Mouse (Mus musculus) CH12F3 (cell line): ENCODE results near the gene Fam20c.

Experiments
- in situ Hi-C: fragments of 300-500 bp; cut with MboI; formaldehyde crosslinking; loops from 2 replicates; pipeline ENCODE4 v1.14.3; 2020; ENCODE audit warnings: low sequenced_read_pairs

The Fam20c gene

DNA sequence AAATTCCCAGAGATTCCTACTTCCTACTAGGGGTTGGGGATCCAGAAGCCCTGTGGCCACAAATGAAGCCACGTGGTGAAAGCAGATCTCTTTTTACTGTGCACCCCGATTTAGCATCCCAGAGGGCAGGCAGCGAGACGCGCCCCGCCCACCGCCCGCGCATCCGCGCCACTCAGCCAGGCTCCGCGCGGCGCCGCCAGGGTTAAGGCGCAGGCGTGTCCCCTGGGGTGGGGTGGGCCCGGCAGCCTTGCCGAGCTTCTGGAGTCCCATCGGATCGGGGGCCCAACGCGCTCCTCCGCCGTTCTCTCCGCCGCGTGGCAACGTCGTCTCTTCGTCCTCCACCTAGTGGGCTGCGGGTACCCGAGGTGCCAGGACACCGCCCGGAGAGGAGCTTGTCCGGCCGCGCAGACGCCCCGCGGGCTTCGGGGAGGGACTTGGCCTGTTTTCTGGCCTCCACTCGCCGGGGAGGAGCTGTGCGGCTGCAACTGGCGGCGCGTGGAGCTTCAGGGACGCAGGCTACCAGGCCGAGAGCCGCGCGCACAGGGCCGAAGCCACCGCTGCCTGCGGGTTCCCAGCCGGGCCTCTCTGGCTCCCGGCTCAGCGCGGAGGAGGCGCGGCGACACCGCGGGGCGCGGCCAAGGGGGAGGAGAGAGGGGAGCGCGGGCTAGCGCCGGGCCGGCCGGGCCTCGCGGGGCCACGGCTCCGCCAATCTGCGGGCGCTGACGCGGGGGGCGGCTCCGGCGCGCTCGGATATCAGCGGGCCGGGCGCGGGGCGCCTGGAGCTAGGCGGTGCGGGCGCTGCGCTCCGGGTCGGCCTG, at the start of gene Fam20c:
TSS of gene Fam20c (plus strand) at position 212 of the 818 bp plus-strand sequence.
- in situ Hi-C loops, result no loop called here

- in situ Hi-C loops, result no loop called here
These were observed 46.9 kb upstream of the Fam20c start for GRCm38 (mm10) chr5:138707367-138707766.

DNA sequence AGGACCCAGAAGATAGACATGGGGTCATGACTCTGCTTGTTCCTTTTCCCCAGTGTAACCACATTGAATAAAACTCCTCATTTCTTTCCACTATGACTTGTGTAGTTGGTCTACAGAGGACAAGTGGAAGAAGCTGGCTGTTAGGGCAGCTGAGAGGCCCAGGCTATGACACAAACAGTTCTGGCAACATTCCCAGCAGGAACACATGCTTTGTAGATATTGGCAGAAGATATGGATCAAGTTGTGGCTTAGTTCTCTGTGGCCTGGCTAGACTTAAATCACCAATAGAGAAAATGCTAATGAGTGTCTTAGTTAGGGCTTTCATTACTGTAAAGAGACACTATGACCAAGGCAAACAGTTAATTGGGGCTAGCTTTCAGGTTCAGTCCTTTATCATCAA, 45.7 kb upstream of the Fam20c start:
- in situ Hi-C loops, result no loop called here

DNA sequence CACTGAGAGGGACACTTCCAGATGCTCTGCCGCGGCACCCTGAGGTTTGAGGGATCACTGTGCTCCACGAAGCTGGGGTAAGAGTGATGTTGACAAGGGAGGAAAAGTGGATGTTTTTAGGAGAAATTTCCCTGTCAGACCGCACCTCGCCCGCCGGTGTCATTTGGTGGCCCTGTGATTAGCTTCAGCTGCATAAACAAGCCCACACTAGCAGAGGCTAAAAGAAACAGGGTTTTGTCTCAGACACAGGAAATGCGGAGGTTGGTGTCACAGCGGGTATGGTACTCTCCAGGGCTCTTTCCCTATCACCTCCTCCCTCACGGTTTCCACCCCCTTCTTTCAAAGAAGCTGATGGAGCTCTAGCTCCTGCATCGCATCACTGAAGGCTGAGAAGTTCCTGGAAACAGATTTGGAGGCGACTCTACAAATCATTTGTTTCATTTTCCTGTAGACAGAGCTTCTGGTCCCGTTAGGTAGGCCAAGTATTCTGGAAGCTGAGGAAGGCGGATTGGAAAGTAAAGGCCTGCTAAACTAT, 38.7 kb upstream of the Fam20c start:
- in situ Hi-C loops, result no loop called here

- in situ Hi-C loops, result no loop called here
These were observed 33.8 kb upstream of the Fam20c start for GRCm38 (mm10) chr5:138720329-138721190.

DNA sequence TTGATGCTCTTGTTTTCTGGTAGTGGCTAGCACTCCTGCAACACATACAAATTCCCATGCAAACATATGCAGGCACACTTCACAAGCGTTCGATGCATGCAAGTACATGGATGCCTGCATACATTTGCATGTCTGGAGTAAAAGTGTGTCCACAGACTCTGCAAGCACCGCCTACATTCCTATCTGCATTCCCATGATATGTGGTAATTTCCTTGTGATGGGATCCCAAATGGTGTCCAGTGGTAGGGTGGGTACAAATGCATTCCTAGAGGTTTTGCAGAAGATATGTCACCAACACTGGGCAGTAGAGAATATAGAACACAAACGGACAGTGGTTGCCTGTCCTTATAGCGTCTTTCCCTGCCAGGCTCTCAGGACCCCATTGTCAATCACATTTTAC, 29.9 kb upstream of the Fam20c start:
- in situ Hi-C loops, result no loop called here

DNA sequence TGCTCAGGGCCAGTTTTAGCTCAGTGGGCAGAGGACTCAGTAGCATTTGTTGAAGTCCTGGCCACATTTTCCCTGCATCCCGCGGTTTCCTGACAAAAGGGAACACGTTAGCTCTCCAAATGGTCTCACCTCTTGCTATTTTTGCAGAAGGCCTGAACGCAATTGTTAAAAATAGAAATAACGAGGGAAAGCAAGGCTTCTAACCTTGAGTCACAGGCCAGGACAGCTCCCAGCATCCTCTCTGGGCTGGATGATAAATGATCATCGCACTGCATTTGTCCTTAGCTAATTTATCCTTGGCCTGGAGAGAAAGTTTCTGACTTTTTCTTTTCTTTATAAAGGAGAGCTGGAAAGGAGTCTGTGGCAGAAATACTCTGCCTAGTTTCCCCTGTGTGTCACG, 29.2 kb upstream of the Fam20c start:
- in situ Hi-C loops, result no loop called here

- in situ Hi-C loops, result no loop called here
These were observed 23.5 kb upstream of the Fam20c start for GRCm38 (mm10) chr5:138730863-138731262.

- in situ Hi-C loops, result no loop called here
These were observed 20.9 kb upstream of the Fam20c start for GRCm38 (mm10) chr5:138733317-138733899.

- in situ Hi-C loops, result no loop called here
These were observed 20.3 kb upstream of the Fam20c start for GRCm38 (mm10) chr5:138734018-138734417.

DNA sequence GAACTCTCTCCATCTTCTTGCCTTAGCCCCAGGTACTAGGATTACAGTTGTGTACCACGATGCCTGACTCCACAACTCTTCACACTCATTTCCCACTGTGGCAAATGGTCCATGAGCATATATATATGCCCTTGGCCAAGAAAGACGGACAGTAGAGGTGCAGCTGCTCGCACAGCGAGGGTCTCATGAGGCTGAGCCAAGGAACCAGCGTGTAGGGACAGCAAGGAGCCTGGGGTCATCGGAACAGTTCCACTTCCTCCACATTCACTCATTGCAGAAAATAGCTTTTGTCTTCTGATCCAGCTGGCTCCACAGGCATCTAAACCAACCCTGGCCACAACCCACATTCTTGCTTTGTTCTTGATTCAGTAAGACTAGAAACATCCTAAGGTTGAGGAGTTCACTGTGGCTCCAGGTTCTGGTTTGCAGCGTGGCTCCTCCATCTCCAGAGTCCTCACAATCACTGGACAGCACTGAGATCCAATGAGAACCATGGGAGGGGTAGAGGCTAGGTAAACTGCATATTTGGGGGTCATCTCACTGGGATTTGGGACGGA, 19.0 kb upstream of the Fam20c start:
- in situ Hi-C loops, result no loop called here

- in situ Hi-C loops, result no loop called here
These were observed 14.2 kb upstream of the Fam20c start for GRCm38 (mm10) chr5:138740150-138740549.

- in situ Hi-C loops, result no loop called here
These were observed 12.8 kb upstream of the Fam20c start for GRCm38 (mm10) chr5:138741516-138741915.

GRCm38 (mm10) chr5:138742281-138742680, 12.0 kb upstream of the Fam20c start:
- in situ Hi-C loops, result no loop called here

DNA sequence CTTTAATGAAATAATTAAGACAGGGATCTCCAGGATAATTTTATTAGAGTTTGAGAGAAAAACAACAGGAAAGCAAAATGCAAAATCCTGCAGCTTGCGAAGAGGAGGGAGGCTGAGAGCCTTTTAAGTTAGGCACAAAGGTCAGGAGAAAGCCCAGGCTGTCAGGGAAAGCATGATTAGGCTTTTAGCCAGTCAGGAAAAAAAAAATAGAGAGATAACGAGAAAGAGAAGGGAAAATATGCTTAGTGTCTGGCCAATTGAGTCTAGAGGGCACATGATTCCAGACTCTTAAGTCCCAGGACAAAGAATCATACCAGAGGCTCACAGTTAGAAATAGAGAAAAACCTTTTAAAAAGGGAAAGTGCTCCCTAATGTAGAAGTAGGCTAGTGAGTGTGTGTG, 10.7 kb upstream of the Fam20c start:
- in situ Hi-C loops, result no loop called here

- in situ Hi-C loops, result no loop called here
These were observed 8.8 kb upstream of the Fam20c start for GRCm38 (mm10) chr5:138745378-138746099.

DNA sequence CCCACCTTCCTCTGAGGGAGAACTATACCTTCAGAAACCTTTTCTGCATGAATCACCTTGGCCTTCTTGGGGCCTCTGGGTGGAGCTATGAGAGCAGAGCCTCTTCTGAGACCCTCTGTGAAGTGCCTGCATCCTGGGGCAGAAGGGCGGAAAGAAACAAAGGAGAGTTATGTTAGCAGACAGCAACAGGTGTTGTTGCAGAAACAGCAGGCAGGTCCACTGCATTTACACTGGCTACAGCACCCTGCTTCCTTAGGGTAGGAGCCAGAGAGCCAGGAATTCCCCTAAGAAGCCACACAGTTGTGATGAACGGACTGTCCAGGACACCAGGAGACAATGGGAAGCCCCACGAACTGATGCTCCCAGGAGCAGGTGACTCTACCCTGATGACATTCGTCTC, 1.0 kb upstream of the Fam20c start:
- in situ Hi-C loops, result no loop called here

- in situ Hi-C loops, result no loop called here
These were observed 390 bp upstream of the Fam20c start for GRCm38 (mm10) chr5:138753946-138754302.

- in situ Hi-C loops, result no loop called here
These were observed 773 bp downstream of the Fam20c start for GRCm38 (mm10) chr5:138755121-138755452.

- in situ Hi-C loops, result no loop called here
These were observed 1.4 kb downstream of the Fam20c start for GRCm38 (mm10) chr5:138755453-138756301.
